Mouse (Mus musculus) thymus, postnatal 14 days (tissue): ENCODE data around the gene Lcn3.
"Not testable (repeated sequence)": the region's sequence is repeated elsewhere in the genome, so short reads cannot be mapped to it uniquely, and the experiment has no call there.

Experiments
- DNase-seq: peaks from one replicate; pipeline ENCODE4 v3.0.0; 2021

Gene Lcn3

DNA sequence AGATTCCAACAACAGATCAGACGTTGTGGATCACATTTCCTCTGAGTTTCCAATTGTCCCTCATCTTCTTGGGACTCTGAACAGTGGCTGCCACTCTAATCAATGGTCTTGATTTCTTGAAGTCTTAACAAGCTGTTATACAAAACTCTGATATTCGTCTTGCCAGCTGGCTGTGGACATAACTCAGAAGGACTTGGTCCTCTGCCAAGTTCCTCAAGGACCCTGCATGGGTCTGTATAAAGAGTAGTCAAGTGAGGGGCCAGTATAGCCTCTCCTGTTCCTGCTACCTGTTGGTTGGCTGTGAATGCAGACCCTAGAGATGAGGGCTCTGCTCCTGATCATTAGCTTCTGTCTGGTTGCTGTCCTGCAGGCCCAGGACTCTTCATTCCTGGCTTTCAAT lies at the start of gene Lcn3:
Gene Lcn3 (plus strand): TSS at position 301 of the 400 bp plus-strand sequence.
- no peak for DNase-seq

DNA sequence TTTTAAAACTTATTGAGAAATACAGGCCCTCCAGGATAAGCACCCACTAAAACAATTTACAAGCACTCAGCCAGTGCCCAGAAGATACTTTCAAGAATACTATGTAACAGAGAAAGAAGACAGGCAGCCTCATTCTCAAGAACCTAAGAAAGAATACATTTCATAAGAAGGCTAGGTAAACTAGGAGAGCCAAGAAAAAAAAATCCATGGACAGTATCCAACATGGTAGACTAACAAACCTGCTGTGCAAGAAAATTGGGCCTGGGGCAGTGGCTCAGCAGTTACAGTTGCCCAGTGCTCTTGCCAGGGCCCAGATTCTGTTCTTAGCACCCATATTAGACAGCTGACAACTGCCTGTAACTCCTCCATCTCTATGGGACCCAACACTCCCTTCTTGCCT lies 48.1 kb upstream of the Lcn3 start:
- DNase-seq: no peak

DNA sequence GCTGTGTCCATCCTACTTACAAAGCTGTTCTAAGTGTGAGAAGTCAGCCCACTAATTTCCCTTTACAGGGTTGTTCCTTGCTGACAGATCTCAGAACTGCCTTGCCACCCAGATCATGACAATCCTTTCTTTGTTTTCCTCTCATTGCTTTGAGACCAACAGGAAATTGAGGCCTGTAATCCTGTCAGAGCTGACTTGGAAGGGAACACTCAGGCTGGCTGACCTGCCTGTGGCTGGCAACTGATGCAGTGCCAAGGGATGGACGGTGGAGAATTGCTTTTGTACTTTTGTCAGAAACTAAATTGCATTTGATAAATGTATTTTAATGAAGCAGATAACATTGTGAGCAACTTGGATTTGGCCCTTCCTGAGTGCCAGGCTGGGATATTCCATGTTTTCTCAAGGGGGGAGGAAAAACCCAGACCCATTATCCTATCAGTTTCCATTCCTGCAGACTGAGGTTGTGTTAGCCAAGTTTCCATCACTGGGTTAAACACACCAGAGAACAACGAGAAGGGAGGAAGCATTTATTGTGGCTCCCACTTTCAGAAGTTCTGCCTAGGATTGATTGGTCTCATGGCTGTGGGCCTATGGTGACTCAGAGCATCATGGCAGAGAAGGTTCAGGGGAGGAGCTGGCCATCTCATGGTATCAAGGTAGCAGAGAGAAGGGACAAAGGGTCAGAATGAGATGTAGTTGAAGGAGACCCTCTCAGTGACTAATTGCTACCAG lies 32.0 kb upstream of the Lcn3 start:
- no peak for DNase-seq

DNA sequence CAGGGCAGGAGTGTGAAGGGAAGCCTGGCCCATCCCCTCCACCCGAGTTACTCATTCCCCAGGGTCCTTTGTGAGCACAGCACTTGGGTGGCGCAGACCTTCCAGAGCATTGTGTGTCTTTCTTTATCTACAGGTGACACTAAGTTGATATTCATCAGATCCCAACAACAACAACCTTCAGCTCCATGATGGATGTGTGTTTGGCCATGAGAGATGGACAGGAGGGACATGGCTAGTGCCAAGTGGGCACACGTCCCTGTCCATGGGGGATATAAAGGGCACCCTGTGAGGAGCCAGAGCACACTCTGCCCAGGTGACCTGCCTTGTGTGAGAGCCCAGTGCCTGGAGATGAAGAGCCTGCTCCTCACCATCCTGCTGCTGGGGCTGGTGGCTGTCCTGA lies 28.7 kb upstream of the Lcn3 start, which contains the start of gene Obp2b:
Gene Obp2b (plus strand): TSS at position 301 of the 400 bp plus-strand sequence.
- DNase-seq: not testable (repeated sequence)

DNA sequence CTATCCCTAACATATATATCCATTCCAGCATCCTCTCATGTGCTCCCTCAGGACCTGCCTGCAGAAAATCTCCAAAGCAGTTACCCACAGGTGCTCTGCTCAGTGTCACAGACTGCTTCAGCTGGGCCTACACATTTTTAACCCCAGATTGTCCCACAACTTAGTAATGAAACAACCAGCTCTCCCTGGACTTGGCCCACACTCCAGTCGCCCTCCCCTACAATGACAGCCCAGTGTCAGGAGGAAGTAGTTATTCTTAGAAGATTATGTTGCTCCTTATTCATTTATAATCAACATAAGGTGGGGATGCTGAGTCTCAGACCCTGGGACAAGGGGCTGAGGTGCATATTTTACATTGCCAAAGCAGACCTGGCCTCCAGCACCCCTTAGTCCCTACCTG lies 23.7 kb upstream of the Lcn3 start:
- no peak for DNase-seq

DNA sequence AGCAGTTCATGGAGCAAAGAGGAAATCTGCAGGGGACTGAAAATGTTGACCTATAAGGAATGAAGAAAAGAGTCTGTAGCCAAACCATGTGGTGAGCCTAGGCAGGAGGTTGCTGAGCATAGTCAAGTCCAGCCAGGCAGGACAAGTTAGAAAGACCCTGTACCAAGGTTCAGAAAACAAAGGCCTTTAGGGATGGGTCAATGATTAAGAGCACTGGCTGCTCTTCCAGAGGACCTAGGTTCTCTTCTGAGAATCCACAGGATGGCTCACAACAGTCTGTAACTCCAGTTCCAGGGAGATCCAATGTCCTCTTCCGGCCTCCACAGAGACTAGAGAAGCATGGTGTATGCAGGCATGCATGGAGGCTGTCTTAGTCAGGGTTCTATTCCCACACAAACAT lies 11.2 kb upstream of the Lcn3 start:
- DNase-seq: no peak

DNA sequence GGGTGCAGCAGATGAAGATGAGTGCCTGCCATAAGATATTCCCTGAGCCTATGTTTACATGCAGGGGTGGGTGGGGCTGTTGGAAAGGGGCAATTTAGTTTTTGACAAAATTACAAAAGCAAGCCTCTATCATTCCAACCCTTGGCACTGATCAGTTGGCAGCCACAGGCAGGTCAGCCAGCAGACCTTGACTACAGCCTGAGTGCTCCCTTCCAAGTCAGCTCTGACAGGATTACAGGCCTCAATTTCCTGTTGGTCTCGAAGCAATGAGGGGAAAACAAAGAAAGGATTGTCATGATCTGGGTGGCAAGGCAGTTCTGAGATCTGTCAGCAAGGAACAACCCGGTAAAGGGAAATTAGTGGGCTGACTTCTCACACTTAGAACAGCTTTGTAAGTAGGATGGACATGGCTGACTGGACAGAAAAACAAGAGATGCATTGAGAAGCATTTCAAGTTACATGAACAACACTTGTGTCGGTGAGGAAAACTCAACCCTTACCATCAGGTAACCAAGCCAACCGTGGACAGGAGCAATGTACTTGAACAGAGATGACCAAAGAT lies 7.2 kb upstream of the Lcn3 start:
- no peak for DNase-seq

DNA sequence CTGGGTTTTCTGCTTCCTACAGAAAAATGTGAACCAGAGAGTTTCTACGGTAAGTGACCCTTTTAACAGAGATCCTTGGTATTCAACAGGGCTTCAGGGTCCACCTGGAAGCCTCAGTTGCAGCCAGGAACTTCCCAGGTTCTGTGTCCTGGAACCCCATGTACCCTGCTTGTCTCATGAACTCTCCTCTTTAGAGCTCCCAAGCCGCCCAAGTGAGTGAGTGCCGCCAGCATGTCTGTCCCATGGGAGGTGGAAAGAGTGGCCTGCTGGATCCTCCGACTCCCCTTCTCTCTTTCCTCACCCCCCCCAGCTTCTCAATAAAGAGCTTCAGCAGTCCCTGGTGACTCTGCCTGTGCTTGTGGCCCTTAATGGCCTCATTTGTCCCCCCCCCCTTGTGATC lies 2.4 kb downstream of the Lcn3 start:
- no peak for DNase-seq

DNA sequence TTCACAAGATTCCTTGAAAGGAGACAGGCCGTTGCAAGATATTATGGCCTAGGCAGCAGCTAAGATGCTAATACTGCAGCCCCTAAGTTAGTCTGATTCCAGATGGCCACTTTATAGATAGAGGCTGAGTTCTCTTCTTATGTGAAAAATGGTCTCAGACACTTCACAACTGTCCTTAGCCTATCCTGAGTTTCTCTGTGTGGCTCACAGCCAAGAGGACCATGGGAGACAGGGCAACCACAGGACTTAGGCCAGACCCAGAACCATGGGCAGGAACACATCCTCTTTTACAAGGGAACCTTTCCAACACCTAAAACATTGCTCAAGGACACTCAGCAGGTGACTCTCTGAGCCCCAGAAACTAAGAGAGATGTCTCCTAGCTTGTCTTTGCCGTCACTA lies 8.1 kb downstream of the Lcn3 start:
- DNase-seq: no peak

DNA sequence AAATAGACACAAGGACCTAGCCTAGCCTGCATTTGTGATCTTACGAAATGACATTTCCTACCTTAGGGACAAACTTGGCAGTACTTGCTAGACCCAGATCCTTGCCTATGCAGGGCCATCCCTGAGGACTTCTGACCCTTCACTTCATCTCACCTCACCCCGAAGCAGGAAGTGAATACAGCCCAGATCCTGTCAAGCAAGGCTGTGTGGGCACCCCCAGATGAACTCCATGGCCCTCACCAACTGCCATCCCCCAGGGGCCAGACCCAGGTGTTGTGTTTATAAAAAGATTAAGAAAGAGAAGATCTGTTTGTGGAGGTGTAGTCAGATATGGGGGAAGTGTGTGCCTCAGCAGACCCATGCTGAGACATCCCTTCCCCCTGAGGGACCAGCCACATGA lies 9.3 kb downstream of the Lcn3 start:
- no peak for DNase-seq

DNA sequence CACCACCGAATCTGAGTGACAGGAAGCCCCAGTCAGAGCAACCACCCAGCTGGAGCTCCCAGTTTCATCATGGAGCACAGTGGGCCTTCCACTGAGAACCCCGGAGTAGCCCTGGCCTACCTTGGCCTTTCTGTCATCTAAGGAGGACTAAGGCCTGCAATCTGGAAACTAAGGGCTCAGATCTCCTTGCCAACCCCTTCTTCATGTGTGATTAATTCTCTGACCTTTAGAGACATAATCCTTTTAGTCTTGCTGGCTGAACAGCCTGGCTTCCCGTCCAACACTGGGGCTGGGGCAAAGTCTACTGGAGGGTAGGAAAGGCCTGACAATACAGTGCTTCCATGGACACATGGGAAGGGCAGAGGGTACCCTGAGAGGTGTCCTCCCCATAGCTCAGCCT lies 10.6 kb downstream of the Lcn3 start:
- DNase-seq: no peak

DNA sequence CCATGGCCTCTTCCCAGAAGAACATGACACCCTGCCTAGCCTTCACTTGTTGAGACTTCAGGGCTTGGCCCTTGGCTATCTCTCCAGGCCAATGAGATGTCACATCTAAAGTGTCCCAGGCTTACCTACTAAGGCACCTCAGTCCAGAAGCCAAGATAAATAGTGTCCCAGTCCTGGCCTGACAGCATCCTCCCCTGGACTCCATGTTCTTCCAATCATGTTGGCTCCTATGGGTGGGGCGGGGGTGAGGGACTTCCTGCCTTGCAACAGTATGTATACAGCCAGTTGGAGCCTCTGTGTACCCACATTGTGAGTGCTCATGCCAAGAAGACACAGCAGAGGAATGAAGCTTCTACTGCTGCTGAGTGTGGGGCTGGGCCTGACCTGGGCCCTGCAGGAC lies 11.3 kb downstream of the Lcn3 start, which contains the start of gene Lcn11:
Gene Lcn11 (plus strand): TSS at position 301 of the 400 bp plus-strand sequence.
- DNase-seq: no peak

DNA sequence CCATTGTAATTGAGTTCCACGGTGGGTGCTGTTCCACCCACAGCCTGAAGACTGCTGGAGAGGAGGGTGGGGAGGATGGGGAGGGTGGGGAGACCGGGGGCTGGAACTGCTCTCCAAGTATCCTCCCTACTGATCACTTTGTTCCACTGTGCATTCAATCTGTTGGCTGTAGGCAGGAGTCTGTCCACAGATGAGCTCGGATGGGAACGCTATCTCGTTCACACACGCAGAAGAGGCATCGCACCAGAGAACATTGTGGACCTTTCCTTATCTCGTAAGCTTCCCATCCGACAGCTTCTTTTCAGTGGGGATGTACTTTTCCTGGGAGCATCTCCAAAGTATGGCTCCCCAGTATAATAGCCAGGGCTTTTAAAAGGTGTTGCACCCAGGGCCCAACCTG lies 13.7 kb downstream of the Lcn3 start:
- DNase-seq: no peak

DNA sequence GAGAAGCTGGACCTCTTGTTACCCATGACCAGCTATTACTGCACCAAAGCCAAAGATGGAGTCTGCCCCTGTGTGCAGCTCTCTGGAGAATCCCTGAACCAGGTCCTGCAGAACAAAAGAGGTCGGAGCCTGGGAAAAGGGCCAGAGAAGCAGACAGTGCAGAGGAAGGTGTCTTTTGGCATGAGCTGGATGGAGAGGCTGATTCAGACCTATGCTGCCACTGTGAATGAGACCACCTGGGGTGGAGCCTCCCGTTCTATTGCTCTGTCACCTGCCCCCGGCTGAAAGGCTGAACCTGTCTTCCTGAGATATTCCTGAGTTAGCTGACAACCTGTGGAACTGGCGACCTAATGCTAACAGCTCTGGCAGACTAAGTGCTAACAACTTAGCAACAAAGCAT lies 15.6 kb downstream of the Lcn3 start:
- DNase-seq: no peak

DNA sequence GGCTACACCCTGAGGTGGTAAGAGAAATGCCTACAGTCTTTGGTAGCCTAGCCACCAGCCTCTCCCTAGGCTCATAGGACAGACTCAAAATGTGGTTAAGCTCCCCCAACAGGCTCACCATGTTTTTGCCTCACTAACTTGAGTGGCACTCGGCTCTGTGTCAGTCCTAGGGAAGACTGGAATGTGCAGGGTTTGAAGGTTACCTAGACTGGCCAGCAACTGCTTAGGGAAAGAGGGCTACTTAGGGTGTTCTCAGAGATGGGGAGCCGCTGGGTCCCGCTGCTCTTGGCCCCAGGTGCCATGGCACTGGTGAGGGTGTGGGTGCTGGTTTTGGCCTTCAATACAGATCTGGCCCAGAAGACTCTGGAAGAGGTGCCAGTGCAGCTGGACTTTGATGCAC lies 16.6 kb downstream of the Lcn3 start, which contains the start of gene Gm13539:
Gene Gm13539 (plus strand): TSS at position 301 of the 400 bp plus-strand sequence.
- DNase-seq: no peak

DNA sequence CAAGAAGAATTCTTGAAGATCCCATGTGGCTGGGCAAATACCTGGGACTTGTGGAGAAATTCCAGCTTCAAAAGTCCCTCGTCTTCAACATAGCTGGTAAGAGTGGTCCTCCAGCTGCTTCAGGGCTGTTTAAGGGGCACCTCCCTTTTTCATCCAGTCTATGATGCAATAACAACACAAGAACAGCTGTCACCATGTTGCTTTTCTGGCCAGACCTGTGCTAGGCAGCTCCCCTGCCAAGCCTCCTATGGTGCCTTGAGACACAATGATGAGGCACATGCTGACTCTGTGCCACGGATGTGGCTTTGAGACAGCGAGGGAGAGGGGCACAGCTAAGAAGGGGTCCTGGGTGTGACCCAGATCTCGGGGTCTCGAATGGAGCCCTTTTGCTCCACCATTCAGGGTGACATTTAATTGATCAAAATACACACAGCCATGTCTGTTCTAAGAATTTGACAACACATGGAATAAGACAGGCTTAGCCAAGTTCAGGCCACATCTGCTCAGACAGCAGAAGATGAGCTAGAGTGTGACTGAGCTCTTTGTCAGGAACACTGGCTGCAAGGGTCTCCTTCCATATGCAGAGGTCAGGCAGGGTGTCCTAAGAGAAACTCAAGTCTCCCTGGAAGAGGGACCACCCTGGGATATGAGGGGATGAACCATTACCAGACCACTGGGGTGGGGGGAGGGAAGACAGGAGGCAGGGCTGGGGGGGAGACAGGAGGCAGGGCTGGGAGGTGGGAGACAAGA lies 20.4 kb downstream of the Lcn3 start:
- DNase-seq: no peak

DNA sequence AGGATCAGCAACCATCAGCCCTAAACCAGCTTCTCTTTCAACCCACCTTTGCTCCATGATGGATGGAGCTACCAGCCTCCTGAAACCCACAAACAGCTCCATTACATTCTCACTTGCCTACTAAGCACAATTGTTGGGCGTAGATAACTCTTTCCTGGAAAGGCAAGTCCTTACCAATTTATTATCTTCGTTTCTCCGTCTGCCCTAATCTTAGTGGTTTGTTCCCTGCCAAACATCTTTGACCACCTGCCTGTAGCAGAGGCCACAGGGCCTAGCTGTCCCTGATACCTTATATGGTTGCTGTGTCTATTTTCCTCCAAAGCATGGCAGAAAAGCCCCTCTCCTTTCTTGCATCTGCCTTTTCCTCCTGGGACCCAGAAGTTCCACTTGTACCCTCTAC lies 23.7 kb downstream of the Lcn3 start:
- no peak for DNase-seq

DNA sequence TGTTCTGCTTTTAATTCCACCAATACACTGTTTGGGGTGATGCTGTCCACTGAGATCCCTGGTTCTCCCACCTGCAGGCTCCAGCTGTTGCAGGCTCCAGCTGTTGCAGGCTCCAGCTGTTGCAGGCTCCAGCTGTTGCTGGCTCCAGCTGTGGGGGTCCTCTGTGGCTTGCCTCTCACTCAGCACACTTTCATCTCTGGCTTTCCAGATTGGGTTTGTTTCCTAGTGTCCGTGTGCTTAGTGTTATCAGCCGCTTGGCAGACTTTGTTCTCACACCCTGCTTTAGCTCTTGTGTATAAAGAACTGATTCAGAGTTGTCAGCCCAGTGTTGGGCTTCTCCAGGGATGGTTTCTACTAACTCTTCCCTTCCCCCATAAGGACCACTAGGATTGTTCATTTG lies 32.3 kb downstream of the Lcn3 start:
- DNase-seq: no peak

DNA sequence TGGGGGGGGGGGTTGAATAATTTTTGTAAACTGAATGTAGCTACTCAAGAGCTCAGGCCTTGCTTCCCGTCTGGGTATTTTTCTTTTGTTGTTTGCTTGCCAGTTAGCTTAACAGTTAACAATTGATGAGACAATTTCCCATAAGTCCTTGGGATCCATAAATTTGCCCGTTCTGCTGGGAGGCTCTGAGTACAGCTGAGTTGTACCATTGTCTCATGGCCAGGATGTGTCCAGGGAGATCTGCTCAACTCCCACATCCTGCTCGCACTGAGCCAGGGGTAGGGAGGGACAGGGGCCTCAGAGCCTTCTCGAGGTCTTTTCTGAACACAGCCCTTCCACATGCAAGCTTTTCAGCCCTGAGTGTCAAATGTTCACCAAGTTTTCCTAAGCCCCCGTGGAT lies 32.7 kb downstream of the Lcn3 start:
- DNase-seq: no peak

DNA sequence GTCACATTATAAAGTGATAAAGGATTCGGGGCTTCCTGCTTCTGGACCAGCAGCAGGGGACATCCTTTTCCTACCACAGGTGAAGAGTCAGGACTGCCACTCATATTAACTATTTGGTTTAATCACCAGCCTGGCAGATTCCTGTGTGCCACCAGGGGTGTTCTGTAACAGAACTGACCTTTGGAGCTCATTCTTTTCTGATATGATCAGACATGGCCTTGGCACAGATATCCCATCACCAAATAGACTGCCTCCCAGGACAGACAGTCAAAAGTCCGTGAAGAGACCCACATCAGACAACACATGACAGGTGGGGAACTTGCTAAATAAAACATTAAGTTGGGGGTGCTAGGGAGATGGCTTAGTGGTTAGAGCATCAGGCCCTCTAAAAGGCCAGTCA lies 46.3 kb downstream of the Lcn3 start:
- DNase-seq: no peak

DNA sequence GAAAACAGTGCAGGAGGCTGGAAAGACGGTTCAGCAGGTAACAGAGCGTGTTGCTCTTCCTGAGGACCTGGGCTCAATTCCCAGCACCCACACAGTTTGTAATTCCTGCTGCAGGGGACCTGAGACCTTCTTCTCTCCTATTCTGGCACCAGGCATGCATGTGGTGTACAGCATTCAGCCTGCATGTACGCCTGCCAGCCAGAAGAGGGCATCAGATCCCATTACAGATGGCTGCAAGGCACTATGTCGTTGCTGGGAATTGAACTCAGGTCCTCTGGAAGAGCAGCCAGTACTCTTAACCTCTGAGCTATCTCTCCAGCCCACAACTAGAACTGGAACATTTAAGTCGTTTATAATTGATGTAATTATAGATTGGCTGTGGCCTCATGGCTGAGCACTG lies 48.0 kb downstream of the Lcn3 start:
- no peak for DNase-seq

DNA sequence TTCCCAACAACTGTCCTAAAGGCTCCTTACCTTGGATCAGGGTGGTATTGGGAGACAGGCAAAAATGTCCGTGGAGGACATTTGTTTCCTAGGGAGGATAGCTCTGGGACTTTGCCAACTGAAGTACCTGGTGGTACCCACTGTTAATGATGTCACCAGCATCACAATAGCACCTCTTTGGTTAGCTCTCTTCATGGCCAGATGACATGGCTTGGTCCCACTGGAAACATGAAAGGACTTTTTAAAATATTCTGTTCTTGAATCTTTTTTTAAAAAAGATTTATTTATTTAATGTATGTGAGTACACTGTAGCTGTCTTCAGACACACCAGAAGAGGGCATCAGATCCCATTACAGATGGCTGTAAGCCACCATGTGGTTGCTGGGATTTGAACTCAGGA lies 50.4 kb downstream of the Lcn3 start, which contains the start of gene Glt6d1:
Gene Glt6d1 (minus strand): TSS at position 101 of the 400 bp plus-strand sequence.
- not testable (repeated sequence) for DNase-seq
